Mouse (Mus musculus) erythroblast, embryonic 14.5 days (primary cell): ENCODE data around the gene Col25a1.

Experiments
- GATA1 ChIP-seq: IDR thresholded peaks from 2 replicates; pipeline ENCODE4 v1.6.1; 2012; ENCODE audit warnings: low read length, inconsistent platforms, mixed read lengths
- TAL1 ChIP-seq: IDR thresholded peaks from 3 replicates; pipeline ENCODE4 v1.6.1; 2012; ENCODE audit warnings: low read length, inconsistent platforms, mixed read lengths

- TF ChIP-seq GATA1 (no peak), TAL1 (no peak)
These were observed 110.6 kb downstream of the Col25a1 start for GRCm38 (mm10) chr3:130241924-130242323.
